ENCODE assay signal across 20 mouse cellular contexts in the genomic region with DNA sequence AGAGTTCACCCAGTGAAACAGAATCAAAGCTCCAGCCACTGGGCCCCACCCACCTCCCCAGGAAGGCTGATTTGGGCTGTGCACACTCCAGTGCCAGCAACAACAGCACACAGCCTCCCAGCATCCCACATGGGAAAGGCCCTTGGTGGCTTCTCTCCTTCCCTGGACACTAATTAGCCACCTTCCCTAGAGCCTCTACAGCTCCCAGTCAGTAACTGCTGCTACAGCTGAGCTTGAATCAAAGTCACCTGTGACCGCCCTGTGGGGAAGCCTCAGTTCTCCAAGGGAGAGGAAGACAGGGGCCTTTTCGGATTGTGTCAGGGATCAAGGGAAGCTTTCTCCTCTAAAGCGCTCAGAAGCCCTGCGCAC. TPM values are rescaled to one million over a fixed set of nuclear protein-coding genes. Genes with fewer than 3 reads are reported as not detected.
DNase-seq lines count a peak whose midpoint lies in the region; ATAC-seq and TF ChIP-seq lines count a peak whose summit lies in the region.
"Had no signal": no experiment of that assay in that cellular context is flagged by ENCODE, and none has a peak within 500 bp of the region (broad histone marks: within the 10 kb centered on the region; RNA-seq: fewer than 3 reads in every experiment).

No protein-coding gene starts in this region.

- peaks cover 26% of the 10 kb centered on the region for H3K4me1 ChIP-seq in forebrain, embryonic 13.5 days
- peaks cover 4% of the 10 kb centered on the region; the same call in 1 of the 2 replicates for H3K4me1 ChIP-seq in forebrain, embryonic 11.5 days (replicated peaks; ENCODE audit: control insufficient read depth, insufficient read depth, low read length)
- peaks cover 24% of the 10 kb centered on the region for H3K4me1 ChIP-seq in hindbrain, embryonic 15.5 days (replicated peaks)
- peaks cover 17% of the 10 kb centered on the region for H3K4me1 ChIP-seq in hindbrain, embryonic 12.5 days
- peaks cover 41% of the 10 kb centered on the region for H3K4me1 ChIP-seq in neural tube, embryonic 13.5 days (replicated peaks)
- H3K4me1 ChIP-seq in cerebellum, adult 2 months (ENCODE audit: control insufficient read depth, insufficient read depth, low read length): peaks cover 17% of the 10 kb centered on the region; the same call in 1 of the 2 replicates
- H3K4me1 ChIP-seq: heart, embryonic 15.5 days; intestine, embryonic 15.5 days; liver, embryonic 13.5 days had no signal

- H3K27me3 ChIP-seq in forebrain, embryonic 13.5 days: peaks cover 80% of the 10 kb centered on the region
- H3K27me3 ChIP-seq in forebrain, embryonic 11.5 days (ENCODE audit: control insufficient read depth, insufficient read depth, low read length): peaks cover 16% of the 10 kb centered on the region
- H3K27me3 ChIP-seq in hindbrain, embryonic 15.5 days: no peaks in the 10 kb centered on the region
- H3K27me3 ChIP-seq in hindbrain, embryonic 12.5 days: no peaks in the 10 kb centered on the region
- no peaks in the 10 kb centered on the region for H3K27me3 ChIP-seq in neural tube, embryonic 13.5 days
- H3K27me3 ChIP-seq in cerebellum, adult 2 months (ENCODE audit: control insufficient read depth, insufficient read depth, low read length): no peaks in the 10 kb centered on the region
- H3K27me3 ChIP-seq: intestine, embryonic 15.5 days; liver, embryonic 13.5 days had no signal

- no peak for DNase-seq in forebrain, embryonic 11.5 days (ENCODE audit: low spot score)
- no peak for DNase-seq in neural tube, embryonic 10.5 days (ENCODE audit: extremely low spot score, low spot score)
- DNase-seq in cerebellum, adult 2 months: no peak
- DNase-seq: adrenal gland, postnatal 25 days; cerebellum, adult 9-11 months; gastrocnemius, adult 2 months; heart, postnatal 36 days; kidney, postnatal 25 days; liver, embryonic 13.5 days; lung, adult 2 months; lung, postnatal 14 days; right cerebral cortex, postnatal 25 days; spleen, adult 18-20 months had no signal

- H3K4me2 ChIP-seq in forebrain, embryonic 13.5 days: no peak overlapping the region
- no peak overlapping the region for H3K4me2 ChIP-seq in forebrain, embryonic 11.5 days (ENCODE audit: low read depth, low read length, severe bottlenecking)
- H3K4me2 ChIP-seq in hindbrain, embryonic 15.5 days: no peak overlapping the region
- H3K4me2 ChIP-seq in hindbrain, embryonic 12.5 days (replicated peaks): no peak overlapping the region
- H3K4me2 ChIP-seq in neural tube, embryonic 13.5 days: no peak overlapping the region
- H3K4me2 ChIP-seq: heart, embryonic 15.5 days; intestine, embryonic 15.5 days; liver, embryonic 13.5 days had no signal

- no peaks in the 10 kb centered on the region for H3K36me3 ChIP-seq in forebrain, embryonic 13.5 days (ENCODE audit: poor library complexity, severe bottlenecking)
- no peaks in the 10 kb centered on the region for H3K36me3 ChIP-seq in forebrain, embryonic 11.5 days (ENCODE audit: control insufficient read depth, insufficient read depth, low read length)
- no peaks in the 10 kb centered on the region for H3K36me3 ChIP-seq in hindbrain, embryonic 15.5 days
- H3K36me3 ChIP-seq in hindbrain, embryonic 12.5 days: no peaks in the 10 kb centered on the region
- H3K36me3 ChIP-seq in neural tube, embryonic 13.5 days: no peaks in the 10 kb centered on the region
- H3K36me3 ChIP-seq: heart, embryonic 15.5 days; intestine, embryonic 15.5 days; liver, embryonic 13.5 days had no signal

- no peak for TF ChIP-seq POLR2A in cerebellum, adult 2 months (IDR thresholded peaks at IDR 0.05; ENCODE audit: borderline replicate concordance, insufficient read depth, low read length)

- H3K4me3 ChIP-seq in forebrain, embryonic 13.5 days: no peak overlapping the region
- H3K4me3 ChIP-seq in forebrain, embryonic 11.5 days (ENCODE audit: low read depth, low read length): no peak overlapping the region
- H3K4me3 ChIP-seq in hindbrain, embryonic 15.5 days: no peak overlapping the region
- no peak overlapping the region for H3K4me3 ChIP-seq in hindbrain, embryonic 12.5 days
- no peak overlapping the region for H3K4me3 ChIP-seq in neural tube, embryonic 13.5 days
- no peak overlapping the region for H3K4me3 ChIP-seq in cerebellum, adult 2 months (replicated peaks; ENCODE audit: insufficient read depth, low read depth, low read length)
- H3K4me3 ChIP-seq: gastrocnemius, adult 2 months; heart, embryonic 15.5 days; intestine, embryonic 15.5 days; liver, embryonic 13.5 days had no signal

- TF ChIP-seq CTCF in cerebellum, adult 2 months (IDR thresholded peaks at IDR 0.05; ENCODE audit: borderline replicate concordance, insufficient read depth, low read depth, low read length): no peak

- no peaks in the 10 kb centered on the region; the same call in 1 of the 2 replicates for H3K9me3 ChIP-seq in forebrain, embryonic 13.5 days (replicated peaks)
- no peaks in the 10 kb centered on the region for H3K9me3 ChIP-seq in forebrain, embryonic 11.5 days (ENCODE audit: control insufficient read depth, low read length)
- H3K9me3 ChIP-seq in hindbrain, embryonic 15.5 days: no peaks in the 10 kb centered on the region
- H3K9me3 ChIP-seq in hindbrain, embryonic 12.5 days (replicated peaks): no peaks in the 10 kb centered on the region
- H3K9me3 ChIP-seq in neural tube, embryonic 13.5 days: no peaks in the 10 kb centered on the region
- H3K9me3 ChIP-seq: heart, embryonic 15.5 days; intestine, embryonic 15.5 days; liver, embryonic 13.5 days had no signal

- WGBS in forebrain, embryonic 13.5 days: 26% methylated on average over 4 of the region's 4 CpGs
- 46% methylated on average over 4 of the region's 4 CpGs for WGBS in forebrain, embryonic 11.5 days
- 48% methylated on average over 4 of the region's 4 CpGs for WGBS in hindbrain, embryonic 15.5 days
- 57% methylated on average over 4 of the region's 4 CpGs for WGBS in hindbrain, embryonic 12.5 days
- WGBS in neural tube, embryonic 13.5 days: 64% methylated on average over 4 of the region's 4 CpGs
- WGBS in cerebellum, adult 2 months: 94% methylated on average over 4 of the region's 4 CpGs

- no peak overlapping the region for H3K9ac ChIP-seq in forebrain, embryonic 13.5 days
- no peak overlapping the region for H3K9ac ChIP-seq in forebrain, embryonic 11.5 days (ENCODE audit: low read length)
- H3K9ac ChIP-seq in hindbrain, embryonic 15.5 days: no peak overlapping the region
- H3K9ac ChIP-seq in hindbrain, embryonic 12.5 days: no peak overlapping the region
- no peak overlapping the region for H3K9ac ChIP-seq in neural tube, embryonic 13.5 days
- H3K9ac ChIP-seq: heart, embryonic 15.5 days; intestine, embryonic 15.5 days; liver, embryonic 13.5 days had no signal

- ATAC-seq in forebrain, embryonic 13.5 days: peak; percentile 9; the same call in 1 of the 2 replicates
- ATAC-seq in forebrain, embryonic 11.5 days (replicated peaks; ENCODE audit: low FRiP score): no peak
- 0 out of 2 replicates have a peak, but pooled peaks have one; percentile 16 for ATAC-seq in hindbrain, embryonic 15.5 days (ENCODE audit: low FRiP score, low read depth)
- no peak for ATAC-seq in hindbrain, embryonic 12.5 days (ENCODE audit: low FRiP score)
- no peak for ATAC-seq in neural tube, embryonic 13.5 days (ENCODE audit: low read depth)
- ATAC-seq in inflammation-experienced regulatory T-cells, adult 6 months: no peak
- ATAC-seq: intestine, embryonic 15.5 days had no signal

- no peak overlapping the region for H3K27ac ChIP-seq in forebrain, embryonic 13.5 days
- H3K27ac ChIP-seq in forebrain, embryonic 11.5 days (ENCODE audit: low read depth, low read length): no peak overlapping the region
- no peak overlapping the region for H3K27ac ChIP-seq in hindbrain, embryonic 15.5 days (replicated peaks)
- H3K27ac ChIP-seq in hindbrain, embryonic 12.5 days: no peak overlapping the region
- 0 out of 2 replicates have a peak overlapping the region, but pooled peaks have one; percentile 19 for H3K27ac ChIP-seq in neural tube, embryonic 13.5 days (replicated peaks)
- no peak overlapping the region for H3K27ac ChIP-seq in cerebellum, adult 2 months (ENCODE audit: insufficient read depth, low read length)
- H3K27ac ChIP-seq: gastrocnemius, adult 2 months; heart, embryonic 15.5 days; intestine, embryonic 15.5 days; liver, embryonic 13.5 days had no signal

RNA-seq across cellular contexts. Expression of a gene that starts 49.4 kb away (rescaled TPM):
- 10.9 and 13.7 TPM in 2 replicates for polyA plus RNA-seq in forebrain, embryonic 13.5 days (2015; fragmentation: Nextera tagmentation; extraction: Ambion mirVana)
- polyA plus RNA-seq in forebrain, embryonic 11.5 days (2014; fragmentation: Nextera tagmentation; extraction: Ambion mirVana): 2.5 and 3.2 TPM in 2 replicates
- polyA plus RNA-seq in hindbrain, embryonic 15.5 days (2015; fragmentation: Nextera tagmentation; extraction: Ambion mirVana): 71.8 and 93.4 TPM in 2 replicates
- 35.6 and 36.9 TPM in 2 replicates for polyA plus RNA-seq in hindbrain, embryonic 12.5 days (2016; fragmentation: Nextera tagmentation; extraction: Ambion mirVana)
- polyA plus RNA-seq in neural tube, embryonic 13.5 days (2015; fragmentation: Nextera tagmentation; extraction: Ambion mirVana): 55.7 and 59.4 TPM in 2 replicates
- not detected for polyA plus RNA-seq in inflammation-experienced regulatory T-cells, adult 6 months (2017; shearing (Covaris generic))
- polyA plus RNA-seq in cerebellum, adult 2 months (2012; rRNA removed): 85.1 and 88.3 TPM in 2 replicates

Comparison
In these comparisons a context has a peak if more than half of its experiments do, and no peak if none do; other contexts are left out.
1. ATAC-seq: peak in forebrain, embryonic 13.5 days (single experiment) and hindbrain, embryonic 15.5 days (single experiment); none in forebrain, embryonic 11.5 days (single experiment), hindbrain, embryonic 12.5 days (single experiment), neural tube, embryonic 13.5 days (single experiment) and inflammation-experienced regulatory T-cells, adult 6 months (single experiment).